Mouse (Mus musculus): ENCODE measurements around the gene Chka. TPM values are rescaled to one million over a fixed set of nuclear protein-coding genes. Genes with fewer than 3 reads are reported as not detected.
A peak's percentile ranks its signal among the peaks of the same experiment; 100 is the strongest.

Chka gene
- 100 to 1,000 TPM in 1 of 2 experiments, 10 to 100 TPM in 1; 82.1 to 271 TPM for total RNA-seq (2021)
- long read RNA-seq, experiment 1, transcript Chka-202 (11 exons, 2,549 nt), result major isoform, 27 of 59 reads
- long read RNA-seq, experiment 1, transcript Chka-201 (12 exons, 2,319 nt), result major isoform, 27 of 59 reads
- long read RNA-seq, experiment 1, partial matches to known transcripts, result 0 of 59 reads
- long read RNA-seq, experiment 1, other reads (novel, unspliced or antisense), result 4 of 59 reads
- long read RNA-seq, experiment 2, transcript Chka-202 (11 exons, 2,549 nt), result major isoform, 117 of 262 reads
- long read RNA-seq, experiment 2, transcript Chka-214 (2 exons, 3,605 nt), result minor isoform, 6 of 262 reads
- long read RNA-seq, experiment 2, transcript Chka-201 (12 exons, 2,319 nt), result minor isoform, 114 of 262 reads
- long read RNA-seq, experiment 2, partial matches to known transcripts, result 7 of 262 reads
- long read RNA-seq, experiment 2, other reads (novel, unspliced or antisense), result 16 of 262 reads

GRCm38 (mm10) chr19:3851502-3851962 lies at the start of gene Chka:
TSS of gene Chka (plus strand) at chr19:3851773.
- peak; percentile 98 for DNase-seq (ENCODE audit: low spot score in 2 of 2)

GRCm38 (mm10) chr19:3805526-3805925 lies 46.0 kb upstream of the Chka start:
- no peak for DNase-seq (ENCODE audit: low spot score in 2 of 2)

GRCm38 (mm10) chr19:3810536-3811233 lies 40.9 kb upstream of the Chka start:
- DNase-seq (ENCODE audit: low spot score in 2 of 2), result no peak

- no peak for DNase-seq (ENCODE audit: low spot score in 2 of 2)
Measured at GRCm38 (mm10) chr19:3814461-3814860, 37.1 kb upstream of the Chka start.

- no peak for DNase-seq (ENCODE audit: low spot score in 2 of 2)
Measured at GRCm38 (mm10) chr19:3815824-3816223, 35.7 kb upstream of the Chka start.

- DNase-seq (ENCODE audit: low spot score in 2 of 2), result no peak
Measured at GRCm38 (mm10) chr19:3819080-3819479, 32.5 kb upstream of the Chka start.

- no peak for DNase-seq (ENCODE audit: low spot score in 2 of 2)
Measured at GRCm38 (mm10) chr19:3819899-3820444, 31.6 kb upstream of the Chka start.

- no peak for DNase-seq (ENCODE audit: low spot score in 2 of 2)
Measured at GRCm38 (mm10) chr19:3825044-3825443, 26.5 kb upstream of the Chka start.

GRCm38 (mm10) chr19:3829863-3830262 lies 21.7 kb upstream of the Chka start:
- no peak for DNase-seq (ENCODE audit: low spot score in 2 of 2)

- no peak for DNase-seq (ENCODE audit: low spot score in 2 of 2)
Measured at GRCm38 (mm10) chr19:3831716-3832115, 19.9 kb upstream of the Chka start.

- DNase-seq (ENCODE audit: low spot score in 2 of 2), result no peak
Measured at GRCm38 (mm10) chr19:3832851-3833353, 18.7 kb upstream of the Chka start.

- no peak for DNase-seq (ENCODE audit: low spot score in 2 of 2)
Measured at GRCm38 (mm10) chr19:3834301-3834700, 17.3 kb upstream of the Chka start.

- no peak for DNase-seq (ENCODE audit: low spot score in 2 of 2)
Measured at GRCm38 (mm10) chr19:3836791-3837190, 14.8 kb upstream of the Chka start.

- no peak for DNase-seq (ENCODE audit: low spot score in 2 of 2)
Measured at GRCm38 (mm10) chr19:3838931-3839330, 12.6 kb upstream of the Chka start.

- no peak for DNase-seq (ENCODE audit: low spot score in 2 of 2)
Measured at GRCm38 (mm10) chr19:3839686-3840085, 11.9 kb upstream of the Chka start.

- DNase-seq (ENCODE audit: low spot score in 2 of 2), result no peak
Measured at GRCm38 (mm10) chr19:3840214-3840651, 11.3 kb upstream of the Chka start.

- DNase-seq (ENCODE audit: low spot score in 2 of 2), result no peak
Measured at GRCm38 (mm10) chr19:3840685-3841084, 10.9 kb upstream of the Chka start.

- no peak for DNase-seq (ENCODE audit: low spot score in 2 of 2)
Measured at GRCm38 (mm10) chr19:3842359-3843148, 9.0 kb upstream of the Chka start.

GRCm38 (mm10) chr19:3843629-3844028 lies 7.9 kb upstream of the Chka start:
- no peak for DNase-seq (ENCODE audit: low spot score in 2 of 2)

- no peak for DNase-seq (ENCODE audit: low spot score in 2 of 2)
Measured at GRCm38 (mm10) chr19:3844836-3845235, 6.7 kb upstream of the Chka start.

GRCm38 (mm10) chr19:3845339-3845738 lies 6.2 kb upstream of the Chka start:
- no peak for DNase-seq (ENCODE audit: low spot score in 2 of 2)

All from adrenal gland, adult 18-20 months (tissue).